Mouse (Mus musculus) layer of hippocampus, adult 11-12 months (tissue): Measurements from ENCODE around the gene Ercc6.

ENCODE experiments used
- DNase-seq: peaks from one replicate; pipeline ENCODE4 v3.0.0; 2022; ENCODE audit warnings: low spot score

The Ercc6 gene

DNA sequence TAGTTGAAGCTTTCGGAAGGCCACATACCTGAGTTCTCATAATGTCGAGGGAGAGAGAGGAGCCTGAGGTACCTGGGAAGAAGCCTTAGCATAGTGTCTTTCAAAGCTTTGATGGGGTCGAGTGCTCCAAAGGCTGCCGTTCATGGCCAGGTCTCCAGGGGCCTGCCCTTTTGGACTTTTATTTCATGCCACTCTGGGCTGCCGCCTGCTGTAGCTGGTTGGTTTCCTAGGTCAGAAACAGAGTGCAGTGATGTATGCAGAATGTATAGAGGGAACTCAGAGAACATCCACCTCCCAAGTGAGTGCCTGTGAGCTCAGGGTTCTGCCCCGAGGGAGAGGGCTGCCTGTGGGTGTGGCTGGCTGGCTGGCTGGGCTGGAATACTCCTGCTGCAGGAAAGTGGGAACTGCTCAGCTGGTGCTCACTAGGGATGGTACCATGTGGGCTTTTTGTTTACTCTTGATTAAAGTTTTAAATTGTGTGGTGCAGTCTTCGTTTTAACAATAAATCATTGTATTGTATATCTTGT, 7.1 kb downstream of the Ercc6 start:
- no peak for DNase-seq

DNA sequence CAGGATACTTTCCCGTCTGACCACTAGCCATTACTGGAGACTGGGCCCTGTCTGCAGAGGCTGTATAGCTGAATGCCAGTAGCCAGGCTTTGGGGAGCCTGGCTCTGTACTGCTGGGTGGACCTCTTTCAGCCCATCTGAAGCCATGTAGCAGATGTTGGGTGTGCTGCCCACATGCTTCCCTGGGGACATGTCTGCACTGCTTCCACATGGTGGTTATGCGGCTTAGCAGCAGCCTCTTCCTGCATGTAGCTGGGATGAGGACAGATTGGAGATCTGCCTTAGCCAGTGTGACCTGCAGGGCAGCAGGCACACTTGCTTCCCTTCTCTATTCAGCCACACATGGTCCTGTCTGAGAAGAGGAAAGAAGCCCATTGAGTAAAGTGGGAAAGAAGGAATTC, 9.0 kb downstream of the Ercc6 start:
- no peak for DNase-seq

DNA sequence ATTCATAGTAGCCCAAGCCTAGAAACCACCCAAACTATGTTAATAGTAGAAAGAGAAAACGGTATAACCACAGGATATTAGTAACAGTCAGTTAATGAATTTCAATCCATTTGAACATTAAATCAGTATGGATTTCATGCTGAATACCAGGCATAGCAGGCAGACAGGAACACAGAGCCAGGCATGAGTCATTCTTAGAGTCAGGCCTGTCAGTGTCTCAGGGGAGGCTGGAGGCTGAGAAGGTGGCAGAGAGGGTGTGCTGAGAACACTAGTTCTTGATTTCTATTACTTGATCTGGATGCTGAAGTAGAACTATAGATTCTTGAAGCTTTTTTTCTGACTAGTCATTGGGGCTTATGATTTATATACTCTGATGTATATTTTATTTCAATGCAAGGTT, 10.8 kb downstream of the Ercc6 start:
- no peak for DNase-seq

- DNase-seq: no peak
Observed at GRCm38 (mm10) chr14:32525996-32526705, 12.8 kb downstream of the Ercc6 start.

GRCm38 (mm10) chr14:32527211-32527610, 13.9 kb downstream of the Ercc6 start:
- DNase-seq: peak; percentile 37

DNA sequence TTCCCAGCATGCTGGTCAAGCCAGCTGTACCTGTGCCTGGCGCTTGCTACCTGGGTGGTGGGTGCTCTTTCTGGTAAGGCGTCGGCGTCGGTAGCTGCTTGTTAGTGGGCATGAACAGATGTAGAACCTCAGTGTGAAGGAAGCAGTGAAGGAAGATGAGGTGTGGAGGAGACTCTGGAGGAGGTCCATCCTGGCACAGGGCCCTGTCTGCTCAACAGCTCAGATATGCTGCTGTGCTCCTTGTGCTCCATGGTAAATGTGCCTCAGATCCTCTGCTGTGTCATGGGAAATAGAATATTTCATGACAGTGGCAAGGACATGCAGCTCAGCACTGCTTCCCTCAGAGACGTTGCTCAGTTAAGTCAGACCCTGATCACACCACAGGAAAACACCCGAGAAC, 15.7 kb downstream of the Ercc6 start:
- no peak for DNase-seq

DNA sequence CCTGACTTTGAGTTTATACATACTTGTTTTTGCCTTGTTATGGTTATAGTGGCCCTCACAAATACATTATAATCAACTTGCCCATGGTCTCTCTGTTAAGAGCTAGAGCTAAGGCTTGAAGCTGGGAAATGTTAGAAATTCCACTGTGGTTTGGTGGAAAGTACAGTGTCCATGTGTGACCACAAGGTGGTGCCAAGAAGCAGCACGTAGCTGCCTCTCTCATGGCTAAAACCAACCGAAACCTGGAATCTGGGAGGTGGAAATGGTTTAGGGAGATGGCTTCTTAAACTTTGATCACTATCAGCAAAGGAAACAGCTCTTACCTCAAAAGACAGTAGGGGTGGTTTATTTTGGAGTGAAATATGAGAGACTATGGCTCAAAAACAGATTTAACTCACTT, 17.6 kb downstream of the Ercc6 start:
- peak; percentile 66 for DNase-seq

DNA sequence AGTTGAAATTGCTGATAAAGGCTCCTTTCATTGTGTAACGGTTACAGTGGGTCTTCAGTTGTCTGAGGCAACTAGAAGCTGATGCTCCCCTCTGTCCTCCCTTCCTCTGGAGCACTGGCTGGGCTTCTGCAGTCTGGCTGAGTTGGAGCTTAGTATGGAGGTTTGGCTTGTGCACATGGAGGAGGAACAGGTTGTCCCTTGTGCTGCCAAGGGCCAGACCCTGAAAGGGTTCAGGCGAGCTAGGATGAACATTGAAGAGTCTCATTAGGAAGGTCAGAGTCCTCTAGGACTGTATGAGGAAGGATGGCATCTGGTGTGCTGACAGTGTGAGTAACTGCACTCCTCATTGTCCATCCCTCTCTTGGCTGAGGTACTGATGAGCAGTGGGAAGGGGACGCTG, 18.1 kb downstream of the Ercc6 start:
- DNase-seq: no peak

- DNase-seq: no peak
Observed at GRCm38 (mm10) chr14:32532381-32533147, 19.2 kb downstream of the Ercc6 start.

GRCm38 (mm10) chr14:32533148-32533520, 19.8 kb downstream of the Ercc6 start:
- DNase-seq: no peak

GRCm38 (mm10) chr14:32533656-32534055, 20.3 kb downstream of the Ercc6 start:
- DNase-seq: no peak

DNA sequence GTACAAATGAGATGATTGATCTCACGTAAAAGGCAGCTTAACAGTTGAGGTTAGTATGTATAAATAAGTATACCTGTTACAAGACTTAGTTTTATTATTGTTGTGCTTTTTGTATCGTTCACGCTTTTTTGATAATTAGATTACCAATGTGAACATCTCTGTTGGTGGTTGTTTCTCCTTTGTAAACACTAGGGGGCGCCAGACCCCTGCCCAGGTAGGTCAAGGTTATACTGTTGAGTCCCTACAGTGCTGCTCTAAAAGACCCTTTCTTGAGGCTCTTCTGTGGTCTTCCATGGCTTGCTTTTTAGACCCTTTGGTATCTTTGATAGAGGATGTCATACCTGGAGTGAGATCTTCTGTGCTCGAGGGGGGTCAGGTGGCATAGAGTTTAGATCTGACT, 20.8 kb downstream of the Ercc6 start:
- DNase-seq: no peak

DNA sequence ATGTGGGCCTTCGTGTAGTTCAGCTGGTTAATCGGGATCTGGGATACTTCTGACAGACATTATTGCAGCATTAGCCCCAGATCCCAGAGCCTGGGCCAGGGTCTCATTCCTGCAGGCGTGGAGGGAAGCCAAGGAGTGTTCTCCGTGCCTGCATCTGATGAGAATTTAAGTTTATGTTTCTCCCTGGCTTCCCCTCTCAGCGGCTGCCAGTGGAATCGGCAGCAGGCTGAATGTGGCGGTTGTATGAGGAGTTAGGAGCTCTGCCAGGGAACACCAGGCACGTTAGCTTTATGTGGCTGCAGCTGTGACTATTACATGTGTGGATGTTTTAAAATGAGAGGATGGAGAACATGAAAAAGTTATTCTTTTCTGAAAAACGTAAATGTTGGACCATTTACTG, 23.4 kb downstream of the Ercc6 start:
- peak; percentile 43 for DNase-seq

DNA sequence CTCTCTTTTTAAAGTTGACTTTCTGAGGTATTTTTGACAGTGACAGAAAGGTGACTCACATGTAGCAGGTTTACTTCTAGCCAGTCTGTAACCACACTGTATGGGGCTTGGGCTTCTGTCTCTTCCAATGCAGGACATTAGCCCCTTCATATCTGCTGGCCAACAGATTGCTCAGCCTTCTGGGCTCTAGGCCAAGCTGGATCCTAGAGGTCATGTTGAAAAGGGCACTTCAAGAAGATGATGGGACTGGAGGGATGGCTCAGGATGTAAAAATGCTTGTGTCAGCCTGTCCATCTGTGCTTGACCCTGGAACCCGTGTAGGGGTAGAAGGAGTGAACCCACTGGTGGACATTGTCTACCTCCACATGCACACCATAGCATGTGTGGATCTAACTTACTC, 24.8 kb downstream of the Ercc6 start:
- no peak for DNase-seq

- DNase-seq: no peak
Observed at GRCm38 (mm10) chr14:32543075-32543474, 29.8 kb downstream of the Ercc6 start.

- DNase-seq: no peak
Observed at GRCm38 (mm10) chr14:32546676-32547075, 33.4 kb downstream of the Ercc6 start.

DNA sequence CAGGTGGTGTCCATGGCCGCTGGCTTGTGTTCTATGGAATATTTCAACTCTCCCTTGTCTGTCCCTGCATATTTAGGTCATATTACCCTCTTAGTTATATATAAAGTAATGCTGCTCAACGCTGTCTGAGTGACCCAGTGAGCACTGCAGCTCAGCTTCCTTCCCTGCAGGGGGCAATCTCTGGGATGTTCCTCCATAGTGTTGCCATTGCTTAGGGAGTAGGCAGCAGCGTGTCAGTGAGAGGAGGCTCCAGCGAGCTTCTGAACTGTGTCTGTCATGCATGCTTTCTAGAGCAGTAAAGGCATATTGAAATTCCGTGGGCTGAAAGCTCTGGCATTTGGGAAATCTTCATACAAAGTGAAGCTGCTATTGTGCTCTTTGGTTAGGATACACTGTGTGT, 38.5 kb downstream of the Ercc6 start:
- no peak for DNase-seq

GRCm38 (mm10) chr14:32553198-32553903, 40.0 kb downstream of the Ercc6 start:
- no peak for DNase-seq

GRCm38 (mm10) chr14:32554860-32555526, 41.7 kb downstream of the Ercc6 start:
- no peak for DNase-seq

- DNase-seq: no peak
Observed at GRCm38 (mm10) chr14:32561428-32561827, 48.1 kb downstream of the Ercc6 start.

DNA sequence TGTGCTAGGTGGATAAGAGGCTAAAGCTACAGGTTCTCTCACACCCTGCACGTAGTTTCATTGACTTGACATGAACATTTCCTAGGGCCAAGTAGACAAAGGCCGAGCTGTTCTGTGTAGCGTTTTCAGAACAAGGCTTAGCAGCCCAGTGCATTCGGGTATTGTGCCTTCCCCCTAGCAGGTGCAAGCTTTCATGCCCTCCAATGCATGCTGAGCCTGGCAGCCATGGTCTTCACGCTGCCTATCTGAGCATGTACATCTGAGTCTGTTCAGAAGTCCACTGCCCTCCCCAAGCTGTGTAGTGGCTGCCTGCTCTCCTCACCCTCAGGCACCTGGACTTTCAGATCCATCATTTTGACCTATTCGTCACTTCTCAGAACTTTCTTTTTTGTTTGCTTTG, 50.3 kb downstream of the Ercc6 start:
- no peak for DNase-seq

DNA sequence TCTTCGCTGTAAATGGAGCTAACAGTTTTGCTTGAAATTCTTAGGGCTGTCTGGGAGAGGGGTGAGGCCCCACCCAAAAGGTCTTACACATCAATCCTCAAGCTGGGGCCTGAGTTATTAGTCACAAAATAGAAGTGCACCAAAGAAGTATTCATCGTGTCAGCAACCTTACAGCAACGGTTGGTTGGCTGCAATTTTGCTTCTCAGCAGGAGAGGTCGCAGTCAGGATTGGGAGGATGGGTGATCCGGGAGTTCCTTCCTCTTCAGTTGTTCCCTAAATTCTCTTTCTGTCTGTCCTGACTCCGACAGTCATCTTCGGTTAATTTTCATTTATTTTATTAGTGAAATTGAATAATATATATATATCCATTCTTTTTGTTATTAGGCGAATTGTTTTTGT, 59.2 kb downstream of the Ercc6 start:
- DNase-seq: no peak
